ENCODE assay signal across 8 mouse cellular contexts in the genomic region with DNA sequence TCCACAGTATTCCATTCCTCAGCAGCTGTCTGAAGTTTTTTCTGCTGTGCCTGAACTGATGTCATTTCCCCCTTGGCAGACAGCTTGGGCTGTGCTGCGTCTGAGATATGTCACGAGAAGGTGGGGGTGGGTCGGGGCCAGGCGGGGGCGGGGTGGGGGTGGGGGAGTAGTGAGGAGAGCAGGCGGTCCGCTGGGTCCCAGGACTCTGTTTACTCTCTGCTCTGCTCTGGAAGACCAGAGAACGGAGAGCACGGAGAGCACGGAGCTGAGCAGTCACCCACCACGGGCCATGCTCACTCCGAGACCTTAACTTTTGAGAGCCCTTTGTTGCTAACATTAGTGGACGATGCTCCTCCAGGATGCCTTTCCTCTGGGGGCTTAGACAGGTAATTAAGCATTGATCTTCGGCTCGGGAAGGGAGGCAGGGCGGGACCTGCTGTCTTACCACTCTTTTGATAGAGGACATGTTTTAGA. TPM values are rescaled to one million over a fixed set of nuclear protein-coding genes. Genes with fewer than 3 reads are reported as not detected.
DNase-seq lines count a peak whose midpoint lies in the region; ATAC-seq lines count a peak whose summit lies in the region.

No protein-coding gene starts in this region.

- H3K4me2 ChIP-seq in intestine, embryonic 16.5 days (ENCODE audit: low read depth, low read length), result peak overlapping the region; percentile 54

- no peaks in the 10 kb centered on the region for H3K36me3 ChIP-seq in intestine, embryonic 16.5 days (ENCODE audit: control insufficient read depth, insufficient read depth, low read length)

- peak; percentile 47 for DNase-seq in adrenal gland, postnatal 10 days
- no peak for DNase-seq in adrenal gland, adult 18-20 months (ENCODE audit: low spot score in 2 of 2)
- peak; percentile 40 for DNase-seq in gastrocnemius, postnatal 10 days
- DNase-seq in lung, postnatal 14 days, result peak; percentile 52
- DNase-seq in yolk sac, embryonic 10.5 days (ENCODE audit: low spot score), result peak; percentile 85
- DNase-seq in B cell, adult 2 months, result no peak
- DNase-seq in spleen, postnatal 36 days (ENCODE audit: low spot score in 2 of 2), result no peak

- H3K9ac ChIP-seq in intestine, embryonic 16.5 days (ENCODE audit: low read depth, low read length), result peak overlapping the region; percentile 65

- H3K4me3 ChIP-seq in intestine, embryonic 16.5 days (ENCODE audit: low read length), result peak overlapping the region; percentile 46

- H3K9me3 ChIP-seq in intestine, embryonic 16.5 days (ENCODE audit: control insufficient read depth, low read length), result no peaks in the 10 kb centered on the region

- peak; percentile 79 for ATAC-seq in intestine, embryonic 16.5 days

- H3K4me1 ChIP-seq in intestine, embryonic 16.5 days (ENCODE audit: control insufficient read depth, insufficient read depth, low read length), result peaks cover 44% of the 10 kb centered on the region

- whole genome bisulfite sequencing in intestine, embryonic 16.5 days, result 7% methylated on average over 16 of the region's 16 CpGs

- H3K27me3 ChIP-seq in intestine, embryonic 16.5 days (replicated peaks; ENCODE audit: control insufficient read depth, insufficient read depth, low read length), result no peaks in the 10 kb centered on the region

- peak overlapping the region; percentile 83 for H3K27ac ChIP-seq in intestine, embryonic 16.5 days (ENCODE audit: low read length)

RNA-seq across cellular contexts. Expression of a gene that starts 24.3 kb away (rescaled TPM):
- total RNA-seq in adrenal gland, postnatal 10 days (2021), result 100 to 1,000 TPM; 122 to 123 TPM
- total RNA-seq in adrenal gland, adult 18-20 months (2021), result 100 to 1,000 TPM in 1 of 2 experiments, 10 to 100 TPM in 1; 86.9 to 179 TPM
- total RNA-seq in gastrocnemius, postnatal 10 days (2021), result 10 to 100 TPM; 38.3 to 41.6 TPM
- 39.3 and 40.0 TPM in 2 replicates for polyA plus RNA-seq in intestine, embryonic 16.5 days (2015; fragmentation: Nextera tagmentation; extraction: Ambion mirVana)

RNA-seq across cellular contexts. Expression of a gene that starts 49.7 kb away (rescaled TPM):
- total RNA-seq in adrenal gland, postnatal 10 days (2021), result 1 to 10 TPM; 1.3 to 9.6 TPM
- total RNA-seq in adrenal gland, adult 18-20 months (2021), result 1 to 10 TPM; 2.1 to 4.8 TPM
- not detected for total RNA-seq in gastrocnemius, postnatal 10 days (2021)
- 0.16 TPM in 1 of 2 replicates, not detected in the other for polyA plus RNA-seq in intestine, embryonic 16.5 days (2015; fragmentation: Nextera tagmentation; extraction: Ambion mirVana)

RNA-seq across cellular contexts. Expression of a gene that starts 50.1 kb away (rescaled TPM):
- 10 to 100 TPM; 11.2 to 16.4 TPM for total RNA-seq in adrenal gland, postnatal 10 days (2021)
- 1 to 10 TPM; 8.1 to 8.3 TPM for total RNA-seq in adrenal gland, adult 18-20 months (2021)
- 1 to 10 TPM; 5.5 to 7.3 TPM for total RNA-seq in gastrocnemius, postnatal 10 days (2021)
- polyA plus RNA-seq in intestine, embryonic 16.5 days (2015; fragmentation: Nextera tagmentation; extraction: Ambion mirVana), result 16.7 and 18.1 TPM in 2 replicates

RNA-seq across cellular contexts. Expression of a gene that starts 50.2 kb away (rescaled TPM):
- total RNA-seq in adrenal gland, postnatal 10 days (2021), result 10 to 100 TPM; 41.7 to 43.0 TPM
- 10 to 100 TPM; 56.9 to 64.9 TPM for total RNA-seq in adrenal gland, adult 18-20 months (2021)
- total RNA-seq in gastrocnemius, postnatal 10 days (2021), result 10 to 100 TPM; 48.9 to 50.5 TPM
- 53.9 and 64.5 TPM in 2 replicates for polyA plus RNA-seq in intestine, embryonic 16.5 days (2015; fragmentation: Nextera tagmentation; extraction: Ambion mirVana)

Comparison
In these comparisons a context has a peak if more than half of its experiments do, and no peak if none do; other contexts are left out.
1. DNase-seq: peak in adrenal gland, postnatal 10 days (single experiment), gastrocnemius, postnatal 10 days (single experiment), lung, postnatal 14 days (single experiment) and yolk sac, embryonic 10.5 days (single experiment); none in adrenal gland, adult 18-20 months (0 of 2), B cell, adult 2 months (0 of 2) and spleen, postnatal 36 days (0 of 2).